Mouse (Mus musculus) megakaryocyte, embryonic 14.5 days (primary cell): ENCODE results near the gene Ephx1.
"Not testable (repeated sequence)": the region's sequence is repeated elsewhere in the genome, so short reads cannot be mapped to it uniquely, and the experiment has no call there.

Experiments used
- FLI1 ChIP-seq: IDR thresholded peaks from 2 replicates; pipeline ENCODE4 v1.6.1; 2012; ENCODE audit warnings: low read length, inconsistent platforms, mixed read lengths
- GATA1 ChIP-seq: IDR thresholded peaks from 3 replicates; pipeline ENCODE4 v1.6.1; 2012; ENCODE audit warnings: mixed read lengths, low read length, inconsistent platforms, borderline replicate concordance

- TF ChIP-seq FLI1, GATA1: not testable (repeated sequence)
These were observed 83.1 kb downstream of the Ephx1 start for GRCm38 (mm10) chr1:180937631-180938030.
